Mouse (Mus musculus) CH12F3 (cell line): ENCODE results near the gene U2af2.

Source experiments
- in situ Hi-C: fragments of 300-500 bp; cut with MboI; formaldehyde crosslinking; loops from 2 replicates; pipeline ENCODE4 v1.14.3; 2020; ENCODE audit warnings: low sequenced_read_pairs

Gene U2af2

DNA sequence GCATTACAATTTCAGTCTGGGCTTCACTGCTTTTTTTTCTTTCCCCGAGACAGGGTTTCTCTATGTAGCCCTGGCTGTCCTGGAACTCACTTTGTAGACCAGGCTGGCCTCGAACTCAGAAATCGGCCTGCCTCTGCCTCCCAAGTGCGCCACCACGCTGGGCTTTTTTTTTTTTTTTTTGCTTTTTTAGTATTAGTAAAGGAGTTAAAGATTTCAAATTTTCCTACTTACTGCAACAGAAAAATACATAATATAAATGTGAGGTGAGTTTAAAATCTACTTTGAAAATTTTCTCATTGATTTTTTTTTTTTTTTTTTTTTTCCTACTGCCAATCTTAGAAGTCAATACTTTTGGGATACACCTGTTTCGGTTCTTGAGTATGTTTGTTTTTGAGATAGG is 2.9 kb downstream of the U2af2 start:
- in situ Hi-C loops = no loop called here

DNA sequence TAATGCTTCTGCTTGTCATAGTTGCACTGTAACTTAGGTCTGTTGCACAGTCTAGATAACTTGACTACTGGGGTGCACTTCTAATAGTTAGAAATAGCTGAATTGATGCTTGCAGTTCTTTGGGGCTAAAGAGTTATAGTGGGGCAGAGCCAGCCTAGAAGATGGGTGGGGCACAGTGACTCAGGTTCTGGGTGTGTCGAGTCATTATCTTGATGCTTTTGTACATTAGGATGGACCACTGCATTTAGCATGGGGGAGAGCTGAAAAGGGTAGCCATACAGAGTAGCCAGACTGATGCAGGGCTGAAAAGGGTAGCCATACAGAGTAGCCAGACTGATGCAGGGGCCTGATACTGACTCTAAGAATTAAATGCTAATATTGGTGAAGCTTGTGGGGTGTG is 11.6 kb downstream of the U2af2 start:
- in situ Hi-C loops = no loop called here

DNA sequence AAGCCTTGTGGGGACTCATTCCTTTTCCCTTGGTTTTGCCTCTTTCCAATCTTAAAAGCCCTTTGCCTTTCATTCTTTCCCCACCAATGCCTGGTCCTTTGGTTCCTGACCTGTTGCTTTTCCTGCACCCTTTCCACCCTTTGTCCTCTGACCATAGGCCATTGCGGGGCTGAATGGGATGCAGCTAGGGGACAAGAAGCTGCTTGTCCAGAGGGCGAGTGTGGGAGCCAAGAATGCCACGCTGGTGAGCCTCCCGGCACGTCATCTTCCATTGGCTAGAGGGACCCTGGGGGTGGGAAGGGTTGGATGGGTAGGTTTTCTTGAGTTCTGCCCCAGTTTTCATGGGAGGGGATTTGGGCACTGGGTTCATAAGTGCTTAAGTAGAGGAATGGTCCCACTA is 13.0 kb downstream of the U2af2 start:
- in situ Hi-C loops = no loop called here

- in situ Hi-C loops = no loop called here
Observed at GRCm38 (mm10) chr7:5076931-5077330, 15.0 kb downstream of the U2af2 start.

- in situ Hi-C loops = loop anchor here (5.0 kb wide), 1 partner anchor 48 kb away; the partner anchor contains the start of gene Rasl2-9
Observed at GRCm38 (mm10) chr7:5079365-5080009, 17.5 kb downstream of the U2af2 start.

- in situ Hi-C loops = loop anchor here (5.0 kb wide), 1 partner anchor 47 kb away; the partner anchor contains the start of gene Rasl2-9
Observed at GRCm38 (mm10) chr7:5080010-5080751, 18.2 kb downstream of the U2af2 start, which contains the start of gene Epn1. TSS of gene Epn1 (plus strand) at chr7:5080235.

- in situ Hi-C loops = loop anchor here (5.0 kb wide), 1 partner anchor 46 kb away; the partner anchor contains the start of gene Rasl2-9
Observed at GRCm38 (mm10) chr7:5080815-5081214, 18.9 kb downstream of the U2af2 start.

DNA sequence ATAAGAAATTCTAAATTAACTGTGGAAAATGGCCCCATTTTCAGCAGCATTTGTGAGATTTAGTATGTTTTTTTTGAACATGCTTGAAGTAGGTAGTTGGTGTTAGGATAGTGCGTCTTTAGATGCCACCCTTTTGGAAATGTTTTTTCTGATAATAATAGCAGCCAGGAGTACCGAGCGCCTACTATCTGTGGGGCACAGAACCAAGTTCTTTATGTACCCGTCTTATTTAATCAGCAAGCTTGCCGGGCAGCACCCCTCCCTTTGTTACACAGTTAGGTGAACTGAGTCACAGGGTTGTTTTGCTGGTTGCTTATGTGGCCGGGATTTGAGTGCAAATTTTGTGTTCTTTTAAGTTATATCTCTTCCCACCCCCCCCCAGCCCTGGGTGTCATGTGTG is 19.3 kb downstream of the U2af2 start:
- in situ Hi-C loops = loop anchor here (5.0 kb wide), 1 partner anchor 46 kb away; the partner anchor contains the start of gene Rasl2-9

- in situ Hi-C loops = loop anchor here (5.0 kb wide), 1 partner anchor 45 kb away; the partner anchor contains the start of gene Rasl2-9
Observed at GRCm38 (mm10) chr7:5081939-5082338, 20.0 kb downstream of the U2af2 start.

DNA sequence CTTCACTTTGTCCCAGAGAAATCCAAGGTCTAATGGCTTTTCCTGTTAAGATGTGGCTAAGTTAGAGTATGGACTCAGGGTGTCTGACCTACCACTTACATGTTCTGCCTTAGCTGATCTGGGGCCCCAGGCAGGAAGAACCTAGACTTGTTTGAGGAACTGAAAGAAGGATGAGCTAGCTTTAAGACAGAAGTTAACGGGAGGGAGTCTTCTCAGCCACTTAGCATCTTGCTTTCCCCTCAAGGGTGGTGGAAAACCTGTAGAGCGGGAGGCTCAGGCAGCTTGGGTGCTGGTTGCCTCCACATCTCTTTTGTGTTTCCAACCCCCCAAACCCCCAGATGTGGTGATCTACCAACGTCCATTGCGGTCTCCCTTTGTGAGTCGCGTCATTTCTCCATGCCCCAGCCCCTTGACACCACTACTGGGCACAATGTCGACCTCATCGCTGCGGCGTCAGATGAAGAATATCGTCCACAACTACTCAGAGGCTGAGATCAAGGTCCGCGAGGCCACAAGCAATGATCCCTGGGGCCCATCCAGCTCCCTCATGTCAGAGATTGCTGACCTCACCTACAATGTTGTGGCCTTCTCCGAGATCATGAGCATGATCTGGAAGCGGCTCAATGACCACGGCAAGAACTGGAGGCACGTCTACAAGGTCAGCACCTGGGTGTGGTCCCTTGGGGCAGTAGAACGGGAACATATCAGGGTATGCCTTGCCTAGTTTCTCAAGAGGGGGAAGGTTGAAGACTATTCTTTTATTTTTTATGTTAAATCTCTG is 21.6 kb downstream of the U2af2 start:
- in situ Hi-C loops = loop anchor here (5.0 kb wide), 1 partner anchor 44 kb away; the partner anchor contains the start of gene Rasl2-9

DNA sequence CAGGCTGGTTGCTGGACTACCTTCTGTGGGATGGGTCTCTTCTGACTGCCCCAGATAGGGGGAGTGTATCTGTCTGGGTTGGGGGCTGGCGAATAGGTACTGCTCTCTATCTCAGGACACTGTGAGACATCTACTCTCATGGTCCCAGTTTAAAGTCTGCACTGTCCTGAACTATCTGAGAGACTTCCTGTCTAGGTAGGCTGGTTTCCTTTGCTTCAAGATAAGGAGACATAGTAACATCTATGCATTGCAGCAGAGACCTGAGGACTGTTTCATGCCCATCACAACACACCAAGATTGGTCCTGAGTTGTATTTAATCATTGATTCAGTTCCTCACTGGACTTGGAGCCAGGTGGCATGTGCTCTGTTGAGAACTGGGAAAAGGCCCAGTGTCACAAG is 23.6 kb downstream of the U2af2 start:
- in situ Hi-C loops = no loop called here

GRCm38 (mm10) chr7:5086921-5087440 is 25.0 kb downstream of the U2af2 start:
- in situ Hi-C loops = no loop called here

DNA sequence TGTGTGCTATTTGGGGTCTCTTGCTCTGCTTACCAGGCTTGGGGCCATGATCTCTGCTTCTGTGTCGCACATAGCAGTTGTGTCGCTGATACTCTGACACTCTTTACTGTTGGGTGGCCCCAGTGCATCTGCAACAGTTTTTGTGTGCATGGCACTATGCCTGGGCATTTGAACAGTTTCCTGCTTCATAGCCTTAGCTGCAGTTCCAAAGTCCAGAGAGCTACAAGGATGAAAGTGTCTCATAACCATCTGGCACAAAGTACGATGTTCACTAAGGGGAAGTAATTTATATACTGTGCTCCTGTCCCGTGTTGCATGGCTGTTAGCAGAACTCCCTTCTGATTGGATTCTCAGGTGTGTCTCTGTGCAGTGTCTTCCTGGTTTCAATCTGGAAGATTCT is 25.9 kb downstream of the U2af2 start:
- in situ Hi-C loops = no loop called here

DNA sequence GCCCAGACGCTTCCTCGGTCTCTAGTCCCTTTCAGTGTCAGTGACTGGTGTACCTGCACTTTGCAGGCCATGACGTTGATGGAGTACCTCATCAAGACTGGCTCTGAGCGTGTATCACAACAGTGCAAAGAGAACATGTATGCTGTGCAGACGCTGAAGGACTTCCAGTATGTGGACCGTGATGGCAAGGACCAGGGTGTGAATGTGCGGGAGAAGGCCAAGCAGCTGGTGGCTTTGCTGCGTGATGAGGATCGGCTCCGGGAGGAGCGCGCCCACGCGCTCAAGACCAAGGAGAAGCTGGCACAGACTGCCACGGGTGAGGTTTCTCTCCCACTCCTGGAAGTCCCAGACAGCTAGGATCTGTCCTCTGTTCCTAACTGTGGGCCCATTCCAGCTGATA is 27.9 kb downstream of the U2af2 start:
- in situ Hi-C loops = no loop called here

DNA sequence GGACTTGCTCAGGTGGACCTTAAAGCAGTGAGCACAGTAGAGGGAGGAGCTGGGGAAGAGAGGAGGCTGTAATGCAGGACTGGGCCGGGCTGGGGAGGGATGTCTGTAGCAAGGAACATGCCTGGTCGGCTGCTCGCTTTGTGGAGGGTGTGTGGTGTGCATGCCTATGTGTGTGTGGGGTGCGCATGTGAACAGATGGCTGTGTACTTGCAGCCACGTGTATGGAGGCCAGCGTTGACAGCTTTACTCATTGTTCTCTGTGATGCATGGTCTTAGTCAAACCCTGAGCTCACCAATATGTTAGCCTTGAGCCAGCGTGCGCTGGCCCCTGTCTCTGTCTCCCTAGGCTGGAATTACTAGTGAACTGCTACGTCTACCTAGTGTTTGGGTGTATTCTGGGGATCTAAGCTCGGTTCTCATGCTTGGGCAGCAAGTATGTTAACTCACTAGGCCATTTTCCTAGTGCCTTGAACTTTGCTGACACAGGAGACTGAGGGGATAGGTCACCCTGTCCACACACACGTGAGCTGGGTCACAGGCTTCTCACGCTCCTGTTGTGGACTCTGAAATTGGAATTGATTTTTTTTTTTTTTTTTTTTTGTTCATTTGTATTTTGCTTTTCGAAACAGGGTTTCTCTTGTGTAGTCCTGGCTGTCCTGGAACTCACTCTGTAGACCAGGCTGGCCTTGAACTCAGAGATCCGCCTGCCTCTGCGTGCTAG is 29.2 kb downstream of the U2af2 start:
- in situ Hi-C loops = no loop called here

GRCm38 (mm10) chr7:5092381-5092780 is 30.4 kb downstream of the U2af2 start:
- in situ Hi-C loops = no loop called here

- in situ Hi-C loops = no loop called here
Observed at GRCm38 (mm10) chr7:5092831-5093510, 31.0 kb downstream of the U2af2 start.

DNA sequence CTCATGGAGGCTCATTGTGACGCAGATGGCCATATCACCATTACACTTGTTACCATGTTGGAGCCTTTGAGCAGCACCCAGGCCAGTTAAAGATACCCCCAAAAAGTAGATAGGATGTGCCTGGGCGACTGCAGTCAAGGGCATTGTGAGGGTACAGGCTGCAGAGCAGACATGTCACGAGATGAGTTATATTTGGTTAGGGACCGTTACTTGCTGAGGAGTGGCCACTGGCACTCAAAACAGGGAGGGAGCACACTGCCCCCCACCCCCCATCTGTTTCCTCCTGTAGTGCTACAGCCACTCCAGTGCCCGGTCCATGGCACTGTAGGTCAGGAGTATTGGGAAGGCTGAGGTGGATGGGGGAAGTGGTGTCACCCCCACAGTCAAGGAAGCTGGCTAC is 36.8 kb downstream of the U2af2 start:
- in situ Hi-C loops = no loop called here

- in situ Hi-C loops = no loop called here
Observed at GRCm38 (mm10) chr7:5099796-5100195, 37.9 kb downstream of the U2af2 start.
